Mouse (Mus musculus) liver, postnatal 0 days (tissue): ENCODE data around the gene Sh3bp4. TPM values are rescaled to one million over a fixed set of nuclear protein-coding genes. Genes with fewer than 3 reads are reported as not detected.
A peak's percentile ranks its signal among the peaks of the same experiment; 100 is the strongest.

Experiments
- ATAC-seq: fragments of 200-750 bp; cut with Nextera tagmentation; 2 replicates; pipeline ENCODE4 v1.8.0; 2017; ENCODE audit warnings: mild to moderate bottlenecking, moderate library complexity
- DNase-seq: peaks from one replicate; pipeline ENCODE4 v3.0.0-alpha.2; 2016
- H3K27ac ChIP-seq: fragments of 300-500 bp; sonication (generic); 2 replicates; pipeline ENCODE4 v1.5.1; 2014; ENCODE audit warnings: antibody characterized with exemption, moderate library complexity, mild to moderate bottlenecking, low read depth
- H3K27me3 ChIP-seq: fragments of 300-500 bp; sonication (generic); 2 replicates; pipeline ENCODE4 v1.6.1; 2014; ENCODE audit warnings: low read length, control low read depth, mixed read lengths; ENCODE audit not compliant: insufficient read depth
- H3K36me3 ChIP-seq: fragments of 300-500 bp; sonication (generic); replicated peaks from 2 replicates; pipeline ENCODE4 v1.6.1; 2014; ENCODE audit warnings: mild to moderate bottlenecking, control low read depth, low read length, moderate library complexity, mixed read lengths; ENCODE audit not compliant: insufficient read depth
- H3K4me1 ChIP-seq: fragments of 300-500 bp; sonication (generic); 2 replicates; pipeline ENCODE4 v1.6.1; 2014; ENCODE audit warnings: antibody characterized with exemption, mild to moderate bottlenecking, control low read depth; ENCODE audit not compliant: insufficient read depth
- H3K4me2 ChIP-seq: fragments of 300-500 bp; sonication (generic); 2 replicates; pipeline ENCODE4 v1.6.1; 2014; ENCODE audit warnings: low read depth, mild to moderate bottlenecking, low read length, moderate library complexity, mixed read lengths
- H3K4me3 ChIP-seq: fragments of 300-500 bp; sonication (generic); 2 replicates; pipeline ENCODE4 v1.5.1; 2014; ENCODE audit warnings: low read depth, low read length
- H3K9ac ChIP-seq: fragments of 300-500 bp; sonication (generic); replicated peaks from 2 replicates; pipeline ENCODE4 v1.6.1; 2014; ENCODE audit warnings: mild to moderate bottlenecking, moderate library complexity
- H3K9me3 ChIP-seq: fragments of 300-500 bp; sonication (generic); 2 replicates; pipeline ENCODE4 v1.6.1; 2016; ENCODE audit warnings: mild to moderate bottlenecking, control low read depth, low read length, mixed read lengths
- CTCF ChIP-seq: sonication (generic); IDR thresholded peaks from 2 replicates; pipeline ENCODE4 v1.5.1; 2016; ENCODE audit warnings: antibody characterized with exemption, low read depth
- EP300 ChIP-seq: IDR thresholded peaks from 2 replicates; pipeline ENCODE4 v1.6.1; 2016; ENCODE audit warnings: antibody characterized with exemption, low read depth, mild to moderate bottlenecking
- WGBS: fragments of 180-500 bp; shearing (Covaris S2); extraction: QIAGEN DNeasy Blood & Tissue Kit; methylation state at CpG from one replicate; pipeline ENCODE4 v1.1.7; 2014; ENCODE audit not compliant: insufficient replicate concordance; 5-methylcytosine and 5-hydroxymethylcytosine counted together
- polyA plus RNA-seq: library from polyadenylated mRNA; unstranded; fragments of >200 nt; fragmentation: Nextera tagmentation; extraction: Ambion mirVana; gene quantifications from 2 replicates; pipeline ENCODE4 v1.2.1, GENCODE M21; 2015

Gene Sh3bp4
- polyA plus RNA-seq, 1 experiment from 2014 or later, result 0.60 TPM

DNA sequence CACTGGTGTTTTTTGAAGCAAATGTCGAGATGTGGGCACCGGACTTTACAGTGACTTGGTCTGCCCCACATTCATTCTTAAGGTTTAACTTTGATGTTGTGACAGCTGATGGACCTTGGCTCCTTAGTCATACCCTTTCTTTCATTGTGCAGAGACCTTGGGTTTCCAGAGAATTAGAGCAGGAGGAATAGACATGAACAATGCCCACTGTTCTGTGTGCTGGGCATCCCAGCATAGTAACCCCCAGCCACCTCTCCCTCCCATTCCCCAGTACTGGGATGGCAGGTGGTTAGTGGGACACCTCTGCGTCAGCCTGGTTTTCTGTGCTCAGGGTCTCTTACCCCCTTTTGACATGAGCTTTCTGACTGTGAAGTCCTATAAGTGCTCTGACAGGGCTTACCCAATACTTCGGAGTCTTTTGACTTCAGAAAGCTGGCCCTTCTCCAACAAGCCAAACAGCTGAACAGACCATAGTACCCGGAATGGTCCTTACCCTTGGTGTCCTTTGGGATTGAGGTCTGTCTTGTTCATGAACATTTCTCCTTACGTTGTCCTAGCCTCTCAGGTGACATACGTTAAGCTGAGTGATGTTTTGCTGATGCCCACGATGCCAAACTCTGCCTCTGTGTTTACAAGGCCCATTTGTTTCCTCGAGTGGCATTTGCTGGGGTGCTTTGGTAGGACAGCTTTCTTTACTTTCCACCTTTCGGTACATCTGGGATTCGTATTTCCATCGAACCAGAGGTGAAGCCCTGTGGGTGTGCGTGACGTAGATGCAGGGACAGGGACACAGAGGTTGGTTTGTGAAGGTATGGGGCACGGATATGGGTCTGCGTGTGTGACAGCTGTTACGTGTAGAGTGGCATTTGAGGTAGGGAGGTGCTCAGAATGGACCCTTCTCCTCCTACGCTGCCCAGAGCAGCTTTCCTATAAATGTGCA is 35.9 kb downstream of the Sh3bp4 start:
- no peak for DNase-seq
- TF ChIP-seq EP300 (no peak), CTCF (no peak)
- Histone ChIP-seq H3K27me3 (no peaks in the 10 kb centered on the region), H3K36me3 (no peaks in the 10 kb centered on the region), H3K4me1 (peaks cover 29% of the 10 kb centered on the region), H3K4me3 (no peak overlapping the region), H3K9me3 (no peaks in the 10 kb centered on the region), H3K27ac (no peak overlapping the region), H3K9ac (no peak overlapping the region), H3K4me2 (no peak overlapping the region)
- no peak for ATAC-seq
- WGBS, result 80% methylated on average over 18 of the region's 18 CpGs

DNA sequence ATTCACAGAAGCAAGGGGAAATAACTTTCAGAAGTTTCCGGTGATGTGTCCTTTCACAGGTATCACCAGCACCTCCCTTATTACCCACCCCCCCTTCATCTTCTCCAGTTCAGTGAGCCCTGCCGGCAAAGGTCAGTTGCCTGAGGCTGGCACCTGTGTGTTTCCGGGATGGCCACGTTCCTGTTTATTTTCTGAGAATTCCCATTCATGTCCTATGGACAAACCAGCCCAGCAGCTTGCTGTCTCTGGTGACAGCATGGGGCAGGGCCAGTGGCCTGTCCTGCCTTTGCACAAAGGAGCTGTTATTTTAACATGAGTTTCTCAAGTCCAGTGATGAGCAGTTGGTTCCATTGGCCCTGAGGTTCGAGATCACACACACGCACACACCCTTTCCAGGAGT is 37.3 kb downstream of the Sh3bp4 start:
- H3K4me1 ChIP-seq, result peaks cover 29% of the 10 kb centered on the region
- no peak overlapping the region for H3K9ac ChIP-seq

GRCm38 (mm10) chr1:89108340-89108896 is 38.2 kb downstream of the Sh3bp4 start:
- 0 out of 2 replicates have a peak overlapping the region, but pooled peaks have one; percentile 24 for H3K27ac ChIP-seq
- H3K4me3 ChIP-seq, result no peak overlapping the region
- H3K9ac ChIP-seq, result no peak overlapping the region
- DNase-seq (peak; percentile 70), ATAC-seq (peak; percentile 77)
- H3K27me3 ChIP-seq, result no peaks in the 10 kb centered on the region
- no peaks in the 10 kb centered on the region for H3K36me3 ChIP-seq
- H3K4me2 ChIP-seq, result peak overlapping the region; percentile 23
- H3K9me3 ChIP-seq, result no peaks in the 10 kb centered on the region
- peaks cover 29% of the 10 kb centered on the region for H3K4me1 ChIP-seq
- TF ChIP-seq CTCF, result no peak
- TF ChIP-seq EP300, result no peak
- WGBS, result 2% methylated on average over 6 of the region's 6 CpGs

More for the DNA sequence above, 37.3 kb downstream of the Sh3bp4 start:
- no peak overlapping the region for H3K27ac ChIP-seq
- DNase-seq (no peak), ATAC-seq (no peak)
- H3K36me3 ChIP-seq, result no peaks in the 10 kb centered on the region
- no peaks in the 10 kb centered on the region for H3K27me3 ChIP-seq
- H3K9me3 ChIP-seq, result no peaks in the 10 kb centered on the region
- no peak for TF ChIP-seq EP300
- no peak for TF ChIP-seq CTCF
- no peak overlapping the region for H3K4me3 ChIP-seq
- no peak overlapping the region for H3K4me2 ChIP-seq
- 73% methylated on average over 6 of the region's 6 CpGs for WGBS

DNA sequence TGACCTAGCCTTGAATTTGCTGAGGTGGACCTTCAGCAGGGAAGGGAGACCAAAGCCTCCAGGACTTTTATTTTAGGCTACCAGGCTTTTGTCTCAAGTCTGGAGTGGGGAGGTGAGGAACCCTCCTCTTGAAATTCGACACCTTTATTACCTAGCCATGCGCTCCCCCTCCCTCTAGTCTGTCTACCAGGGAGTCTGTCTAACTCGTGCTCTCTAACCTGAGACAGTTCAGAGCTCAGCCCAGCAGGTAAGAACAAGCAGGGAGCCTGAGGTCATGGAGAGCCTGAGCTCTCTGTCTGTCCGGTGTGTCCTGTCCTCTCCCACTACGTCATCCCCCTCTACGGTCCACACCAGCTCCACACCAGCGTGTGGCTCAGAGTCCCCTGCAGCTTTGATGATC is 39.6 kb downstream of the Sh3bp4 start:
- no peaks in the 10 kb centered on the region for H3K9me3 ChIP-seq
- H3K4me2 ChIP-seq, result no peak overlapping the region
- no peak overlapping the region for H3K9ac ChIP-seq
- TF ChIP-seq CTCF (no peak), EP300 (no peak)
- no peaks in the 10 kb centered on the region for H3K36me3 ChIP-seq
- H3K27ac ChIP-seq, result no peak overlapping the region
- 65% methylated on average over 7 of the region's 7 CpGs for WGBS
- DNase-seq, result no peak
- no peaks in the 10 kb centered on the region for H3K27me3 ChIP-seq
- H3K4me3 ChIP-seq, result no peak overlapping the region
- H3K4me1 ChIP-seq, result peaks cover 21% of the 10 kb centered on the region
- no peak for ATAC-seq

DNA sequence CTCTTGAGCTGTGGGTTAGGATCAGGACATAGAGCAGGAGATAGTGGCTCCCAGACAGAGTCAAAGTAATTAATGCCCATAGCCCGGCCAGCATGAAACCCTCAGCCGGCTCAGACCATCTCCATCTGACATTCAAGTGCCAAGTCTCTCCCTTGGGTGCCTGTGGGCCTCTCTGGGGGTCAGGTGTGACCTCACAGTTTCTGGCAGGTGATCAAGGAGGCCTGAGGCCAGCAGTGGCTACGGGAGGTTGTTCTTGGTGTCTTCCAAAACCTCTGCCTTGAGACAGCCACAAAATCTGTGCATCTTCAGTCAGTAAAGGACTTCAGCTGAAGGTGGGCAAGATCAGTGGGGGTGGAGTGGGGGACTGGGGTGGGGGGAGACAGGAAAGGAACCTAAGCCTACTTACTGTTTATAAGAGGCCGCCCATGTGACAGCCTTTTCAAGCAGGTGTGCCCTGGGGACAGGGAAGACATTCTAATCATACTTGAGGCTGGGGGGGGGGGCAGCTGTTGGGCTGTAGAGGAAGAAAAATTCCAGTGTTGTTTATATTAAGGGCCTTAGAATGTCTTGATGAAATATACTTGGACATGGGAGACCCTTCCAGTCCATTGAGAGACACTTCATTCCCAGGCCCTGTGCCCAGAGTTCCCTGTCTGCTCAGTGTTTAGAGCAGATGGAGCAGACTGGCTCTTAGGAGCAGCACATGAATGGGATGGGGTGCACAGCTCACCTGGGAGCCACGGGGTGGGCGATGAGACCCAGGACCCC is 40.7 kb downstream of the Sh3bp4 start:
- WGBS, result 59% methylated on average over 6 of the region's 6 CpGs

GRCm38 (mm10) chr1:89112544-89112943 is 42.3 kb downstream of the Sh3bp4 start:
- 91% methylated on average over 1 of the region's 1 CpGs for WGBS
- H3K4me1 ChIP-seq, result peaks cover 16% of the 10 kb centered on the region
- H3K9me3 ChIP-seq, result no peaks in the 10 kb centered on the region
- ATAC-seq (no peak), DNase-seq (no peak)
- no peak overlapping the region for H3K4me2 ChIP-seq
- no peak overlapping the region for H3K9ac ChIP-seq
- H3K27ac ChIP-seq, result no peak overlapping the region
- no peaks in the 10 kb centered on the region for H3K27me3 ChIP-seq
- no peak overlapping the region for H3K4me3 ChIP-seq
- H3K36me3 ChIP-seq, result no peaks in the 10 kb centered on the region
- TF ChIP-seq CTCF (no peak), EP300 (no peak)

More for the DNA sequence above, 40.7 kb downstream of the Sh3bp4 start:
- no peak overlapping the region for H3K4me3 ChIP-seq
- H3K27ac ChIP-seq, result no peak overlapping the region
- TF ChIP-seq EP300 (no peak), CTCF (no peak)
- H3K4me2 ChIP-seq, result no peak overlapping the region
- no peak for ATAC-seq
- peaks cover 20% of the 10 kb centered on the region for H3K4me1 ChIP-seq
- no peak overlapping the region for H3K9ac ChIP-seq
- H3K9me3 ChIP-seq, result no peaks in the 10 kb centered on the region
- H3K27me3 ChIP-seq, result no peaks in the 10 kb centered on the region
- no peak for DNase-seq
- H3K36me3 ChIP-seq, result no peaks in the 10 kb centered on the region
